Mouse (Mus musculus) CH12.LX (cell line): Measurements from ENCODE around the gene Cyp2c23. TPM values are rescaled to one million over a fixed set of nuclear protein-coding genes. Genes with fewer than 3 reads are reported as not detected.

ENCODE experiments used
- DNase-seq: peaks from one replicate; pipeline ENCODE4 v3.0.0-alpha.2; 2013; ENCODE audit errors: extremely low read depth
- H3K27ac ChIP-seq: 2 replicates; pipeline ENCODE4 v1.5.1; 2012; ENCODE audit warnings: low read depth, mild to moderate bottlenecking, control low read depth, moderate library complexity; ENCODE audit not compliant: insufficient read depth
- H3K27me3 ChIP-seq: replicated peaks from 2 replicates; pipeline ENCODE3; 2012; ENCODE audit warnings: inconsistent platforms
- H3K36me3 ChIP-seq, 2 experiments: replicated peaks in 1 of 2; 2 replicates each; pipeline versions ENCODE3 to v1.6.1; 2012; ENCODE audit warnings: inconsistent platforms in 1 of 2, low read length in 1 of 2, mild to moderate bottlenecking in 1 of 2, mixed read lengths in 1 of 2, moderate library complexity in 1 of 2; ENCODE audit not compliant: control insufficient read depth in 1 of 2, insufficient read depth in 1 of 2
- H3K4me1 ChIP-seq, 2 experiments: 2 replicates each; pipeline ENCODE4 v1.6.1; 2012; ENCODE audit warnings: inconsistent platforms in 1 of 2, moderate library complexity in 1 of 2; ENCODE audit not compliant: insufficient read depth in 2 of 2, control insufficient read depth in 1 of 2
- H3K4me2 ChIP-seq: 2 replicates; pipeline ENCODE4 v1.6.1; 2012; ENCODE audit warnings: low read depth, mild to moderate bottlenecking, control low read depth; ENCODE audit not compliant: poor library complexity, insufficient read depth, severe bottlenecking
- H3K4me3 ChIP-seq, 3 experiments: fragments of 150-350 bp in 1 of 3; sonication (generic) in 1 of 3; replicated peaks in 1 of 3; 2 replicates each; pipeline versions ENCODE3 to v1.5.1; 2011 to 2012; ENCODE audit warnings: low read depth in 2 of 3, low read length in 2 of 3, mild to moderate bottlenecking in 2 of 3, moderate library complexity in 2 of 3, control low read depth in 1 of 3, improper control_type of control experiment in 1 of 3, inconsistent platforms in 1 of 3, mixed read lengths in 1 of 3; ENCODE audit not compliant: poor library complexity in 1 of 3
- H3K79me2 ChIP-seq: replicated peaks from 2 replicates; pipeline ENCODE4 v1.6.1; 2012; ENCODE audit warnings: mild to moderate bottlenecking, moderate library complexity; ENCODE audit not compliant: control insufficient read depth, poor library complexity, insufficient read depth, severe bottlenecking; ENCODE audit errors: extremely low read depth
- H3K9ac ChIP-seq: 2 replicates; pipeline ENCODE4 v1.6.1; 2012; ENCODE audit warnings: low read depth, mild to moderate bottlenecking, control low read depth, moderate library complexity; ENCODE audit not compliant: insufficient read depth
- H3K9me3 ChIP-seq: replicated peaks from 2 replicates; pipeline ENCODE3; 2012; ENCODE audit warnings: low read length, inconsistent platforms, mixed read lengths
- BHLHE40 ChIP-seq: IDR thresholded peaks from 2 replicates; pipeline ENCODE4 v1.6.1; 2011; ENCODE audit warnings: mild to moderate bottlenecking, low read depth, low read length, improper control_type of control experiment
- CHD2 ChIP-seq: IDR thresholded peaks from 2 replicates; pipeline ENCODE4 v1.6.1; 2011; ENCODE audit warnings: low read length, improper control_type of control experiment
- CTCF ChIP-seq, 2 experiments: IDR thresholded peaks in 1 of 2; conservative IDR thresholded peaks in 1 of 2; 2 replicates each; pipeline ENCODE4 v1.5.1; 2011 to 2012; ENCODE audit warnings: low read depth in 2 of 2, low read length in 2 of 2, improper control_type of control experiment in 1 of 2, inconsistent platforms in 1 of 2, mild to moderate bottlenecking in 1 of 2, moderate library complexity in 1 of 2
- ELF1 ChIP-seq: IDR thresholded peaks from 2 replicates; pipeline ENCODE4 v1.6.1; 2014; ENCODE audit warnings: low read depth, mild to moderate bottlenecking, inconsistent platforms, low read length, improper control_type of control experiment
- EP300 ChIP-seq: IDR thresholded peaks from 2 replicates; pipeline ENCODE4 v1.6.1; 2011; ENCODE audit warnings: low read length, improper control_type of control experiment
- HCFC1 ChIP-seq: IDR thresholded peaks from 2 replicates; pipeline ENCODE4 v1.6.1; 2012; ENCODE audit warnings: low read depth, mild to moderate bottlenecking, inconsistent platforms, low read length, improper control_type of control experiment
- IRF4 ChIP-seq: IDR thresholded peaks from 2 replicates; pipeline ENCODE4 v1.6.1; 2014; ENCODE audit warnings: low read depth, mild to moderate bottlenecking, inconsistent platforms, low read length, improper control_type of control experiment
- JUN ChIP-seq: IDR thresholded peaks from 2 replicates; pipeline ENCODE4 v1.6.1; 2011; ENCODE audit warnings: low read depth, mild to moderate bottlenecking, low read length, improper control_type of control experiment, moderate library complexity; ENCODE audit not compliant: insufficient read depth
- JUND ChIP-seq: conservative IDR thresholded peaks from 2 replicates; pipeline ENCODE4 v1.6.1; 2011; ENCODE audit warnings: low read depth, low read length, improper control_type of control experiment
- MAX ChIP-seq: IDR thresholded peaks from 2 replicates; pipeline ENCODE4 v1.6.1; 2011; ENCODE audit warnings: low read length, improper control_type of control experiment
- MEF2A ChIP-seq: IDR thresholded peaks from 2 replicates; pipeline ENCODE4 v1.6.1; 2014; ENCODE audit warnings: low read depth, mild to moderate bottlenecking, inconsistent platforms, low read length, improper control_type of control experiment, borderline replicate concordance
- MXI1 ChIP-seq: IDR thresholded peaks from 2 replicates; pipeline ENCODE4 v1.6.1; 2011; ENCODE audit warnings: mild to moderate bottlenecking, low read depth, low read length, improper control_type of control experiment
- MYC ChIP-seq: IDR thresholded peaks from 2 replicates; pipeline ENCODE4 v1.6.1; 2011; ENCODE audit warnings: low read depth, mild to moderate bottlenecking, improper control_type of control experiment, low read length
- NELFE ChIP-seq: IDR thresholded peaks from 2 replicates; pipeline ENCODE4 v1.6.1; 2011; ENCODE audit warnings: low read depth, low read length, improper control_type of control experiment
- NRF1 ChIP-seq: IDR thresholded peaks from 2 replicates; pipeline ENCODE4 v1.6.1; 2014; ENCODE audit warnings: low read depth, mild to moderate bottlenecking, inconsistent platforms, low read length, improper control_type of control experiment, moderate library complexity
- POLR2A ChIP-seq: IDR thresholded peaks from 2 replicates; pipeline ENCODE4 v1.6.1; 2011; ENCODE audit warnings: low read depth, mild to moderate bottlenecking, improper control_type of control experiment, low read length
- POLR2AphosphoS2 ChIP-seq: IDR thresholded peaks from 2 replicates; pipeline ENCODE4 v1.6.1; 2011; ENCODE audit warnings: low read depth, low read length, improper control_type of control experiment
- RCOR1 ChIP-seq: conservative IDR thresholded peaks from 2 replicates; pipeline ENCODE4 v1.6.1; 2012; ENCODE audit warnings: low read depth, mild to moderate bottlenecking, inconsistent platforms, low read length, improper control_type of control experiment
- SIN3A ChIP-seq: IDR thresholded peaks from 2 replicates; pipeline ENCODE4 v1.6.1; 2012; ENCODE audit warnings: low read length, improper control_type of control experiment, inconsistent platforms
- TCF12 ChIP-seq: IDR thresholded peaks from 2 replicates; pipeline ENCODE4 v1.6.1; 2014; ENCODE audit warnings: low read depth, mild to moderate bottlenecking, inconsistent platforms, low read length, improper control_type of control experiment
- UBTF ChIP-seq: IDR thresholded peaks from 2 replicates; pipeline ENCODE4 v1.6.1; 2012; ENCODE audit warnings: low read depth, mild to moderate bottlenecking, inconsistent platforms, low read length, improper control_type of control experiment, moderate library complexity
- ZMIZ1 ChIP-seq: IDR thresholded peaks from 2 replicates; pipeline ENCODE4 v1.6.1; 2012; ENCODE audit warnings: low read depth, mild to moderate bottlenecking, inconsistent platforms, low read length, improper control_type of control experiment
- ZNF384 ChIP-seq: IDR thresholded peaks from 2 replicates; pipeline ENCODE4 v1.6.1; 2012; ENCODE audit warnings: low read depth, low read length, improper control_type of control experiment, inconsistent platforms
- dilution Hi-C: fragments of 300-500 bp; cut with MboI; formaldehyde crosslinking; loops from 2 replicates; pipeline ENCODE4 v1.14.3; 2020; ENCODE audit warnings: low sequenced_read_pairs; ENCODE audit not compliant: extremely low pct_unique_long_range_greater_than_20kb, extremely low pct_ligation_motif_present
- in situ Hi-C: fragments of 300-500 bp; cut with MboI; formaldehyde crosslinking; loops from 3 replicates; pipeline ENCODE4 v1.14.3; 2019; ENCODE audit warnings: low sequenced_read_pairs, low pct_ligation_motif_present, low pct_unique_long_range_greater_than_20kb, mixed read lengths
- polyA plus RNA-seq: library from polyadenylated mRNA; unstranded; fragments of >175 nt; gene quantifications from 2 replicates; pipeline ENCODE4 v1.2.1, GENCODE M21; 2012; ENCODE audit warnings: low read depth; ENCODE audit not compliant: insufficient read length
- total RNA-seq, 2 experiments: library from RNA; depleted of rRNA; stranded (reverse); fragments of 300-350 nt in 1 of 2; fragments of >200 nt in 1 of 2; gene quantifications; 2 replicates each; pipeline ENCODE4 v1.2.3; 2012 to 2014

Cyp2c23 gene
- total and polyA plus RNA-seq, 3 experiments: 0.11 to 0.13 TPM; not detected in 1

- H3K79me2 ChIP-seq: peaks cover 7% of the 10 kb centered on the region
- dilution Hi-C loops: no loop called here
- no peak overlapping the region for H3K27ac ChIP-seq
- H3K4me1 ChIP-seq: peaks cover 2 to 27% of the 10 kb centered on the region in 2 experiments; a peak in 3 of 4 replicates
- H3K9ac ChIP-seq: no peak overlapping the region
- no peak overlapping the region for H3K4me3 ChIP-seq
- in situ Hi-C loops: no loop called here
- H3K36me3 ChIP-seq: peaks cover 11 to 44% of the 10 kb centered on the region in 2 experiments
- no peak overlapping the region for H3K4me2 ChIP-seq
- no peak for TF ChIP-seq UBTF
- TF ChIP-seq MAX: no peak
- TF ChIP-seq MYC: no peak
- TF ChIP-seq BHLHE40: no peak
- no peak for TF ChIP-seq NELFE
- TF ChIP-seq, all 38 proteins: peak for 0
- Histone ChIP-seq H3K9me3 (no peaks in the 10 kb centered on the region), H3K27me3 (no peaks in the 10 kb centered on the region)
- no peak for DNase-seq
Observed at GRCm38 (mm10) chr19:44071166-44071565, 42.2 kb upstream of the Cyp2c23 start.

- TF ChIP-seq SIN3A: no peak
- TF ChIP-seq MYC: no peak
- TF ChIP-seq NELFE: peak; percentile 7; the same call in 1 of the 2 replicates
- TF ChIP-seq POLR2AphosphoS2: 0 out of 2 replicates have a peak, but pooled peaks have one; percentile 30
- H3K27ac ChIP-seq: peak overlapping the region; percentile 39; the same call in 1 of the 2 replicates
- DNase-seq: no peak
- H3K4me3 ChIP-seq: peak overlapping the region; percentile 47 to 84 (median 80)
- in situ Hi-C loops: no loop called here
- dilution Hi-C loops: no loop called here
- H3K79me2 ChIP-seq: peaks cover 8% of the 10 kb centered on the region
- H3K9me3 ChIP-seq: no peaks in the 10 kb centered on the region
- H3K9ac ChIP-seq: peak overlapping the region; percentile 53
- peaks cover 3 to 35% of the 10 kb centered on the region in 2 experiments; a peak in 3 of 4 replicates for H3K4me1 ChIP-seq
- H3K36me3 ChIP-seq: peaks cover 3 to 37% of the 10 kb centered on the region in 2 experiments
- H3K4me2 ChIP-seq: peak overlapping the region; percentile 53
- H3K27me3 ChIP-seq: no peaks in the 10 kb centered on the region
Observed at GRCm38 (mm10) chr19:44069914-44070232, 40.9 kb upstream of the Cyp2c23 start.

- dilution Hi-C loops (no loop called here), in situ Hi-C loops (no loop called here)
- peak within 1 kb of the TSS; percentile 64 for H3K27ac ChIP-seq
- no peaks in the 10 kb centered on the region for H3K27me3 ChIP-seq
- H3K79me2 ChIP-seq: peaks cover 8% of the 10 kb centered on the region
- peaks cover 6 to 39% of the 10 kb centered on the region in 2 experiments for H3K36me3 ChIP-seq
- H3K4me1 ChIP-seq: peaks cover 3 to 40% of the 10 kb centered on the region in 2 experiments; a peak in 3 of 4 replicates
- H3K9ac ChIP-seq: peak within 1 kb of the TSS; percentile 67
- H3K4me2 ChIP-seq: peak within 1 kb of the TSS; percentile 83
- peak within 1 kb of the TSS; percentile 80 to 84 (median 84) for H3K4me3 ChIP-seq
- H3K9me3 ChIP-seq: no peaks in the 10 kb centered on the region
- DNase-seq: peak; percentile 73
- peak; percentile 60; the same call in 1 of the 2 replicates for TF ChIP-seq ZMIZ1
- TF ChIP-seq SIN3A: peak; percentile 34; the same call in 1 of the 2 replicates
- no peak for TF ChIP-seq CTCF (conservative IDR thresholded peaks at IDR 0.05 in 1 of 2, IDR thresholded peaks at IDR 0.05 in 1 of 2; ENCODE audit: low read depth in 2 of 2, low read length in 2 of 2)
- TF ChIP-seq HCFC1: peak; percentile 70
- peak; percentile 21; the same call in 1 of the 2 replicates for TF ChIP-seq MEF2A
- TF ChIP-seq JUN: no peak
- peak; percentile 77 for TF ChIP-seq MAX
- TF ChIP-seq CHD2: peak; percentile 94
- TF ChIP-seq IRF4: no peak; the same call in 1 of the 2 replicates
- TF ChIP-seq POLR2AphosphoS2: no peak
- TF ChIP-seq ELF1: no peak
- peak; percentile 77; the same call in 1 of the 2 replicates for TF ChIP-seq POLR2A
- no peak for TF ChIP-seq RCOR1
- TF ChIP-seq MYC: 0 out of 2 replicates have a peak, but pooled peaks have one; percentile 11
- TF ChIP-seq ZNF384: no peak
- TF ChIP-seq EP300: no peak
- peak; percentile 87; the same call in 1 of the 2 replicates for TF ChIP-seq UBTF
- no peak for TF ChIP-seq JUND
- peak; percentile 92 for TF ChIP-seq NRF1
- peak; percentile 94; the same call in 1 of the 2 replicates for TF ChIP-seq MXI1
- TF ChIP-seq BHLHE40: peak; percentile 97
- peak; percentile 40; the same call in 1 of the 2 replicates for TF ChIP-seq TCF12
Observed at GRCm38 (mm10) chr19:44069121-44069913, 40.3 kb upstream of the Cyp2c23 start, which contains the start of gene Erlin1. Gene Erlin1, minus strand, starts transcription at chr19:44069785.
